Mouse (Mus musculus) large intestine, adult 2 months (tissue): ENCODE measurements around the gene Creb3. TPM values are rescaled to one million over a fixed set of nuclear protein-coding genes. Genes with fewer than 3 reads are reported as not detected.
A peak's percentile ranks its signal among the peaks of the same experiment; 100 is the strongest.

Source experiments
- DNase-seq: peaks from one replicate; pipeline ENCODE4 v3.0.0-alpha.2; 2012; ENCODE audit warnings: low read depth, low spot score
- WGBS: fragments of 180-500 bp; shearing (Covaris S2); methylation state at CpG from one replicate; pipeline ENCODE4 v1.1.7; 2018; 5-methylcytosine and 5-hydroxymethylcytosine counted together
- polyA plus RNA-seq: library from polyadenylated mRNA; depleted of rRNA; stranded (reverse); fragments of >200 nt; gene quantifications from 2 replicates; pipeline ENCODE4 v1.2.3, GENCODE M21; 2012

The Creb3 gene
- polyA plus RNA-seq, 1 experiment = 66.0 TPM

DNA sequence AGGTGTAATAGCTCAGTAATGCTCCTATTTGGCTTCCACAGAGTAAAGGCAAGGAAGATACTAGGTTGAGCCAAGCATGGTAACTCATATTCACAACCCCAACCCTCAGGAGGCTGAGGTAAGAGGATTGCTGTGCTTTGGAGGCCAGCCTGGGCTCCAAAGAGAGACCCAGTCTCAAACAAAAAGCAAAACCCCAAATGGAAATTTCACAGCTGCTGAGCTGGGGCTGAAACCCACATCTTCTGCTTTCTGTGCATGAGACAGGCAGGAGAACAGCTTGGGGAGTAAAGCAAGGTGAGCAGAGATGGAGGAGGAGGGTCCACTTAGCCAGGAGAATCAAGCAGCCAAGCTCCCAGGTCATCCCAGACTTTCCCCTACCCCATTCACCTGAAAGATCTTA lies 8.2 kb upstream of the Creb3 start:
- DNase-seq = no peak

DNA sequence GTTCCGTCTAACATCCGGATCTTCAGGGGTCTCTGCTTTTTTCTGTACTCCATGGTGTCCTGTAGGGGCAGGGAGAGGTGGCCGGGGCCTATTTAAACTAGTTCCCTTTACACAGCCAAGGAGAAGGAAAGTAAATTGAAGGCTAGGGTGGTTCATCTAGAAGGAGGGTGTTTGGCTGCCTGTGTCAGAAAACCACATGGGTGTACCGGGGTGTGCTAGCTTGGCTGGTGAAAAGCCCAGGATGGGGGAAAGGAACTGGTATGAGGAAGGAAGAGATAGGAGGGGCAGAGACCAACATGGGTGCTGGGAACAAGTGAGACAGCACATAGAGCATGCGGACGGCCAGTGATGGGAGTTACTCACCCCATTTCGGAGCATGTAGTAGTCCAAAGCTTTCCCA lies 6.2 kb upstream of the Creb3 start:
- whole genome bisulfite sequencing = 95% methylated on average over 7 of the region's 7 CpGs

DNA sequence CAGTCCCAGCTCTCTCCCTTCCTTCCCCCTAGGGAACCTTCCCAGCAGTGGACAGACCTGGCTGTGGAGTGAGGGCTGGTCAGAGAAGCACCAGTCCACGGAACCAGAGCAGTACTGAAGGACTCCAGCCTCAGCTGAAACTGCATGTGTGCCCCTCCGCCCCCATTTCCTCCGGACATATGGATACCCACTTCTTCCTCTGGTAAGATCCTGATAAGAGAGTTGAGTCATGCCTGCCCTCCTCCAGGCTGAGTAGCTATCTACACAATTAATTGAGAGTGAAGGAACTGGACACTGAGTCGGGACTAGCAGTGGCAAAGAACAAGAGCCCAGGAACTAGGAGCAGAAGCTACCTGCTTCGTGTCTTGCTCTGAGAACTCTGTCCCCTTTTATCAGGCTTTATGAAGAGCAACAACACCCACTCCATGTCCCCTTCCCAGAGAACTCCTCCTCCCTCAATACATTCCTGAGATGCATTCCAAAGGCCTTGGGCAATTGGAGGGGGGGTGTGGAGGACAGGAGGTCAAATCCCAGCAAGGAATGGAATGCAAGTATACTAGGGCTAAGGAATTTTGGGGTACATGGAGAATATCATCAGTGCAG lies 4.0 kb upstream of the Creb3 start:
- DNase-seq = no peak
- 54% methylated on average over 5 of the region's 5 CpGs for WGBS

More for the DNA sequence above, 6.2 kb upstream of the Creb3 start:
- DNase-seq = no peak

DNA sequence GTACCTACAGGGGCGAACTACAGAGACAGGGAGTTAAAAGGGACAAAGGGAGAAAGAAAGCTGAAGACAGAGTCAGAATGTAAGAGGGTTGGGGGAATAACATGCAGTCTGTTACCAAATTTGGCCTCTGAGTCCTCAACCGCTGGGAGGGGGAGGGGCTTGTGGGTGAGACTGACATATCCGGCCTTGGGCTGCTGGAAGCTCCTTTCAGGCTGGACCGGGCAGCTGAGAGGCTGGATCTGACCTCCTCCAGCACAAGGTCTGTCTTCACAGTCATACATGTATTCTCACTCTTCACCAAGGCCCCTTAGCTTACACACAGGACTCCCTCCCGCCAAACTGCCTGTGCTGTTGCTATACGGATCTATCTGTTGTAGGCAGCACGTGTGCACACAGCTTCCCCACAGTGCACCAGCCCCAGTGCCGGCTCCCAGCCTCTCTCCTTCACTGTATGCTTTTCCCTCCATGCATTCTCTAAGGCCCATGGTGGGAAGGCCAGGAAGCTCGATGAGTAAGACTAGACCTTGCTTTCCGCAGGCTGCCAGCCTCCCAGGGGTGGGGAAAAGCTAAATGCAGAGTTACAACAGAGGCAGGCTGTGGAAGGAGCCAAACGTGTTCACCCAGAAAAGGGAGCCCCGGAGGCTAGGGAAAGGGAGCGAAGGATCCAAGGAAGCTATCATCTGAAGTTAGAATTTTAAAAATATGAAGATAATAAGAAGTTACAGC lies 3.3 kb upstream of the Creb3 start:
- no peak for DNase-seq
- WGBS = 47% methylated on average over 13 of the region's 13 CpGs

DNA sequence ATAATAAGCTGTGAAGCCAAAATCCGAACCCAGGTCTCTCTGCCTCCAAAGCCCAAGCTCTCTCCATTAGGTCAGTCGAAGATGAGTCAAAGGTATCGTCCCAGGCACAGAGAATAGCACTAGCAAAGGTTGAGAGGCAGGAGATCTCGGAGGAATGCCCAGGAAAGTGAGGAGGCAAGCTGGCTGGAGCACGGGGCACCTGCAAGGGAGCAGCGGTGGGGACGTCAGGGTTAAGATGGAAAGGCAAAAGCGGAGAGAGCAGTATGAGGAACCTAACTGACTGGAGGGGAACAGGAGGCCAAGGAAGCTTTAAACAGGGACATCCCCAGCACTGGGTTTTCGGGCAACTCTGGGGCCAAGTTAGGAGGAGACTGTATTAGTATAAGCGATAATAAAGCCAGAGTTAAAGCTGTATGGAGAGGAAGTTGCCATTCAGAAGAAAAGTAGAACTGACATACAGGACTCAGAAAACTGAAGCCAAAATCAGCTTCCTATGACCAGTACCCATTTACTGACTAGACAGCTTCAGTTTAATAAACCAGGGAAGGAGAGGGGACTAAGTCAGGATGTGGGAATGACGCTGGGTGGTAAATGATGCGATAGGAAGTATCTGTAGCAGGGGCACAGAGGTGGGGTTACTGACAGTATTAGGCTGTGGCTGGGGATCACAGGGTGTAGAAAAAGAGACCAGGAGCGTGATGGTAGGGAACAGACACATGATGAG lies 2.5 kb upstream of the Creb3 start:
- DNase-seq = no peak
- WGBS = 61% methylated on average over 13 of the region's 13 CpGs

DNA sequence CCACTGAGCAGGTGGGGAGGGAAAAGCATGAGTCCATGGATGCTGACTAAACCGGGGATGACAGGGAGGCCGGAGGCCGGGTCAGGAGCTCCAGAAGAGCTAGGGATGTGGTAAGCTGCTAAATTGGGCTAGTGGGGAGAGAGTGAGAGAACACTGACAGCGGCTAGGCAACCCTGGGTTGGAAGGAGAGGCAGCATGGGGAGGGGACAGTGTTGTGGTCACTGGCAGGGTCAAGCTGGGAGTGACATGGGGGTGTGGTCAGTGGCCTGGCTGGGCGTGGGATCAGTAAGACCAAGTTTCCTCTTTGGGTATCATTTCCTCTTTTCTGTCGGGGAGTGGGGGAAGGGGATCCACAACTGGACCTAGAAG lies 1.9 kb upstream of the Creb3 start:
- 38% methylated on average over 6 of the region's 6 CpGs for WGBS
- DNase-seq = no peak

DNA sequence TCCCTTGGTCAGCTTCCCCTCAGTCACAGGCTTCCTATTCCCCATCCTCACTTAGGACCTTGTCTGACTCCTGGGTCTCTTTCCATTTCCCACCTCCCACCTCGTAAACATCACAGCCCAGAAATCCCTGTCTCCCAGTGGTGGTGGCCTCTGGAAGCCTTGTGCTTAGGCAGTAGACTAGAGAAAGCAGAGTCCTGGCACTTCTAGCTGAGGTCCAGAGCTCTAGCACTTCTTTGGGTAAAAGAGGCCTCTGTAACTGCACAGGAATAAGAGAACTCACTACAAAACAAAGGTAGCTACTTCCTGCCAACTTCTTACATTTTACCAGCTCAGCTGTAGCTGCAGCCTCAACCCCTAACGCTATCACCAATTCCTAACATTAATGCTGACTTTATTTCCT lies 1.2 kb upstream of the Creb3 start:
- 14% methylated on average over 2 of the region's 2 CpGs for WGBS
- no peak for DNase-seq

DNA sequence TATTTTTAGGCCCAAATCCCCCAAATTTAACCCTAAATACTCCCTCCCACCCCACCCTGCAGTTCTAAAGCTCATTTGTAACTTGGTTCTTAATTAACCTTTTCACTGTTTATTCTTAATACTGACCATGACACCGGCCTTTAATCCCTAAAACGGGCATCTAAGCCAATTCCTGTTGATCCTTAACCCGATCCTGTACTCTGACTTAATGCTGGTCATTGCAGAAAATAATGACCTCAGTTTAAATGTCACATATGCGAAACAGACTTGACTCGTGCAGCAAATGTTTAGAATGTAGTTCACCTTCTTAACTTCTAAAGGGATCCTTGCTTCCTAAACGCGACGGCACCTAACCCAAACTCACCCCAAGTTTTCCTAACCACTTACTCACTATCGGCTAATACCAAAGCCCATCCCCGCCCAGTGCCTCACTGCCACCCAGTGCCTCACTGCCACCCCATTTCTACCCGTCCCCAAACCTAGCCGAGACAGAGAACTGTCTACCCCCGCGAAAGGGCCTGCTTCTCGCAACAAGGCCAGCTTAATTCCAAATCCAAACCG lies 616 bp upstream of the Creb3 start:
- 1% methylated on average over 16 of the region's 16 CpGs for WGBS

DNA sequence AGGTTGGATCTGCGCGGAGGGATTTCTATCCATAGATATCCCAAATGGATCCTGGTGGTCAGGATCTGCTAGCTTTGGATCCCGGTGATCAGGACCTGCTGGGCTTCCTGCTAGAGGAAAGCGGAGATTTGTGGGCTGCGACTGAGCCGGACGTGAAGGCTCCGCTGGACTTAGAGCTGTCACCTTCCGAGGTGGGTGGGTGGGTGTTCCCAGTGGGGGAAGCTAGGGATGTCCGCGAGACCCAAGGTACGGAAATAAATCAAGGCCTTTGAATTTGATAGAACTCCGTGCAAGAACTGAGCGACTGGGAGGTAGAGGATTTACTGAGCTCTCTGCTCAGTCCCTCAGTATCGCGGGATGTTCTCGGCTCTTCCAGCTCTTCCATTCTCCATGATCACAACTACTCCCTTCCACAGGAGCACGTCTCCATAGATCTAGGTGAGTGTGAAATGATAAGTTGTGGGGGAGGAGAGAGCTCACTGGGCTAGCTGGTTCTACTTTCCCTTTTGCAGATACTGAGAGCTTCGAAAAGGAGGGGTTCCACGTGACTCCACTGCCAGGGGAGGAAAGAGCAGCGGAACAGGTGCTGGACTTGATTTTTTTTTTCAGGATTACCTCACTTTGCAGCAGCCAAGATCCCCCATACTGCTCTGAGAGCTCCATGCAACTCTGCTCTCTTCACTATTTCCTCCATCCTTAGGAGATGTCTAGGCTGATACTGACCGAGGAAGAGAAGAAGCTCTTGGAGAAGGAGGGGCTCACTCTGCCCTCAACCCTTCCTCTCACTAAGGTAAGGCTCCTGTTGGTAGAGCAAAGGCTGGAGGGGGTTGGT lies 853 bp downstream of the Creb3 start:
- no peak for DNase-seq
- under 1% methylated on average over 22 of the region's 22 CpGs for WGBS

More for the DNA sequence above, 616 bp upstream of the Creb3 start:
- no peak for DNase-seq

DNA sequence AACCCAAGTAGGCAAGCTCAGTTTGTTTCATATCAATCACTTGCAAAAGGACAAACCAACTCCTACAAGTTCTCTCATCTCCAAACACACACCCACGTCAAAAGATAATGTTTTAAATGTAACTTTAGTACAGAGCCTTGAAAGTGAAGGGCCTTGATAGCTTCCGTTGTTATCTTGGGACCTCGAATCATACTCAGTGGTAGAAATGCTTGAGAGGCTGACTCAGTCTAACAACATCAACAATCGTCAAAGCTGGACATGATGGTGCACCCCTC lies 1.4 kb downstream of the Creb3 start:
- DNase-seq = no peak
- 60% methylated on average over 4 of the region's 4 CpGs for WGBS

DNA sequence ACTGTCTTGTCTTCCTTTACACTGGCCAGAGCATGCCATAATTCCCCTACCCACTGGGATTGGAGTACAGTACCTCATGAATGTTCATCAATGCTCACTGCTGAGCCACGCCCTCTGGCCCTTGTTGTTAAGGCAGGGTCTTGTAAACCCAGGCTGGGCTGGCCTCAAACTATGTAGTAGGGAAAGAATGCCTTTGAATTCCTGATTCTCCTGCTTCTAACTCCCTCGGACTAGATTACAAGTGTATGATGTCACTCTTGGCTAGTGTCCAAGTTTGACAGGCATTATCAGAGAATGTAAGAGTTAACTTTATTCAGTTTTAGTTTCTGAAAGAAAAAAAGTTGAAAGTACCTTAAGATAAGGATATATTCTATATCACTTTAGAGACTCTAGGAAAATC lies 2.1 kb downstream of the Creb3 start:
- DNase-seq = no peak

DNA sequence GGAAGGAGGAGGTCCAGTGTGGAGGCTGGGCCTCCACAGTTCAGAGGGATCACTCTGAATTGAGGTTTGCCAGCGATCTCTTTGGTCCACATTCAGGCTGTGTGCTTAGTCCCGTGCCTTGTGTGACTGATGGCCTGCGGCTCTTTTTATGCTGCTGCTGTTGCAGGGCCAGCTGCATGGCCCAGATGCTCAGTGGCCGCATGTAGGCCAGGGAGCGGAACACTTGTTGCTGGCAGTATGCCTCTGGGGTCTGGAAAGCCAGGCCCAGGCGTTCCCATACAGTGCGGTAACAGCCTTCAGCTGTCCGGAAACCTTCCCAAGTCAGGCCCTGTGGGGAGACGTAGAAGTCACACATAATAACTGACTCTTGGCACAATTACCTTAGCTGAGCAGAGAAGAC lies 5.0 kb downstream of the Creb3 start:
- WGBS = 92% methylated on average over 9 of the region's 9 CpGs
- no peak for DNase-seq

More for the DNA sequence above, 2.1 kb downstream of the Creb3 start:
- 33% methylated on average over 2 of the region's 2 CpGs for WGBS

DNA sequence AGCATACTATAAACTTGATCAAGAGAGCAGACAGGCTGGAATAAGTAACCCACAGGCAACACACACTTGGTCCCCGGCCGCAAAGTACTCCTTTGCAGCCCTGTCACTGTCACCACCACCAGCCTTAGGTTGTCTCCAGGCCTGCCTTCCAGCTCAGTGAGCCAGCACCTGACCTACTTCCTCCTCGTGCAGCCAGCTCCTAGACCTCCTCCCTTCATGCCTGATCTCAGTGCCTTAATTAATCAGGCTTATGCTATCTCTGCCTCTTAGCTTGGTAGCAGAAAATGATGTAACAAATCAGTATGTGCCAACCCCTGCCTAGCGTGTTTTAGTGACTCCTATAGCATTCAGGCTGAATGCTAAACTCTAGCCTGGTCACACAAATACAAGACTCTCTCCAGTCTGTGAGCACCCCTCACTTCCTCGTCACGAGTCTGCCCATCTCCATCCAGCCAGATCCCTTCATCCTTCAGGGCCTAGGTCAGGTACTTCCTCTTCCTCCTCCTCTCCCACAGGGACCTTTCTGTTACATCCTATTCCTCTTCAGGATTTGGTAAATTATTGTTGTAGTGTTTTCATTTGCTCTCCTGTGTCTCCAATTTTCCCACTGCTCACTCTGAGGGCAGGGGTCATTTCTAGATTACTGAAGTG lies 9.4 kb downstream of the Creb3 start:
- DNase-seq = no peak
- 71% methylated on average over 6 of the region's 6 CpGs for WGBS

DNA sequence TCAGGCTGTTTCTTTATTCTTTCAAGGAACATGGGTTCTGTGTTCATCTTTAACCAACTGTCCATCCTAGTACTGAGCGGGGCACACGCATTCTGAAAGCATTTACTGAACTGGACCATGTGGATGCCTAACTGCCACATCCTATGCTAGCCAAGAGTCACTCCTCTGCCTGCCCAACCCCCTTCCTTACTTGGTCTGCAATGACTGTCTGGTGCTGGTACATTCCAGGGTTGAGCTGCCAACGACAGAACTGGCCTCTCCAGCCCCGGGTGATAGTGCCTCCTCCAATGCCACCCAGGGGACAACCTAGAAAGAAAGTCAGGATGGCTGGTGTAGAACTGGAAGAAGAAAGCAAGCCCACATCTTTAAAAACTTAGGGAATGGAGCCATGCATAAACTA lies 11.4 kb downstream of the Creb3 start:
- WGBS = 82% methylated on average over 4 of the region's 4 CpGs
- DNase-seq = no peak

DNA sequence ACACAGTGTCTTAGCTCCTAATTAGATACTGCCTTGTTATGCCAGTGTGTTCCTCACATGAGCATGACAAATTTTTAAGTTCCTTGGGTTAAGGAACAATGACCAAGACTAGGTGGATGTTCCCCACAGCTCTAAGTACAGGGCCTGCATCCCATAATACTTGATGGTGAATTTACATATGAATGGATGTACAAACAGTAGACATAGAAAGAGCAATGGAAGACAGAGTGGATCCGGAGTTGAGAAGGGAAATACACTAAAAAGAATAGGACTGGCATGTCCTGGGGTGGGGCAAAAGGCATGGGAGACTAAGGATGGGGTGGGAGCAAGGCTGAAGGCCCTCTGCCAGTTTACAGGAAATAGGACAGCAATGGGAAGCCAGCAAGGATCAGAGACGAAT lies 13.2 kb downstream of the Creb3 start:
- DNase-seq = no peak
- 20% methylated on average over 2 of the region's 2 CpGs for WGBS

DNA sequence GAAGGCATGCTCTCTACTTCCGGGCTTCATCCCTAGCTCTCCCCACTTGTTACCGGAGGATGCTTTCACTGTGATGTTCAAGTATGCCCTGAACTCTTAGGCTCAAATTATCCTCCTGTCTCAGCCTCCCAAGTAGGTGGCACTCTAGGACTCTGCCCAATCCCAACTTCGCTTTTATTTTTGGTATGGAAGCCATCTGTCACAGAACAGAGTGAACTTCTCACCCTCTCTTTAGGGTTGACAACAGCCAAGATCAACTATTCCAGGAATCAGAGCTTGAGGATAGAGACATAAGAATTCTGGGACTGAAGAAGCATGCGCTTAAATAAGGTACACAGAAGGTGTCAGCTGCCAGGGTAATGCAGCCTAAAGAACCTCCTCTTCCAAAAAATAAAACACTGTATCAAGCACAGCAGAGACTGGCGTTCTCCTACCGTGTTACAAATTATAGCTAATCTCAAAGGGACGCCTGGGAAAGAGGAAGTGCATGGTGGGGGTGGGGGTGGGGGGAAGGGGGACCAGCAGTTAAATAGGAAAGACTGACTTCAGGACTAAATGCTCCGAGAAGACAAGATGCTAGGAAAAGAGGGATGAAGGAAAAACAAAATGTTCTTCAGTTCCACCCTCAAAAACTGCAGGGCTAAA lies 15.2 kb downstream of the Creb3 start:
- DNase-seq = no peak
- 40% methylated on average over 8 of the region's 8 CpGs for WGBS

DNA sequence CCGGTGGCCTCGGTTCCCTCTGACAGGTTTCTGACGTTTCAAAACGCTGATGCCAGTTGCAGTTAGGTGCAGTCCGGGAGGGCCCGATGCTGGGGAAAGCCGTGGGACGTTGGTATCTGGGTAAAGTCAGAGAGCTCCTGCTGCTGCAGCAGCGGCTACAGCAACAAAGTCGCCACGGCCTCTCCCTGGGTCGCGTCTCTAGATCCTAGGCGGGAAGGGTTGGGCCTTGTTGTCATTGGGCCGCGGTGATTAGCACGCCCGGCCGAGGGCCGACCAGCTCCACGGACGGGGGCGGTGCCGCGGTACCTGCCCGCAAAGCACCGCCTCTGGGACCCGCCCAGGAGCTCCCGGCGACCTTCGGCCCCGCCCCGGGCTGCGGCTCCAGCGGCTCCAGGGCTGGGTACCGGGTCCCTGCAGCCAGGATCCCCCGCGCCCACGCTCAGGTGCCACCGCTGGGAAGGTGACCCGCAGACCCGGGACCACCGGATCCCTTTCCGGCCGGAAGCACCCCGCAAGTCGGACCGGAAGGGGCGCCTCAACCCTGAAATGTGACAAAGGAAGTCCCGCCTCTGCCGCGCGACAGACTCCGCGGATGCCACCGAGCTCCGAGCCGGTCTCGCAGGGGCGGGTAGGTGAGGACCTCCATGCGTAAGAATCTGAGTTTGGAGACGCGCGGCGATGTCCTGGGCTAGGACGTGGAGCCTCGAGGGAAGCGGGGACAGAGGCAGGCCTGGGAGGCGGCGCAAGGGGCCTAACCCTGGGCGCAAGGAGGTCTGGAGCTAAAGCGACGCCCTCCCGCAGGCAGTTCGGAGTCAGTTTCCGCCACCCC lies 16.5 kb downstream of the Creb3 start, which contains the start of the genes Rgp1 and Gba2:
Gene Rgp1, plus strand, starts transcription at position 340 of the 829 bp plus-strand sequence.
Gene Gba2, minus strand, starts transcription at position 498 of the 829 bp plus-strand sequence.
- WGBS = under 1% methylated on average over 76 of the region's 76 CpGs
- peak; percentile 68 for DNase-seq

DNA sequence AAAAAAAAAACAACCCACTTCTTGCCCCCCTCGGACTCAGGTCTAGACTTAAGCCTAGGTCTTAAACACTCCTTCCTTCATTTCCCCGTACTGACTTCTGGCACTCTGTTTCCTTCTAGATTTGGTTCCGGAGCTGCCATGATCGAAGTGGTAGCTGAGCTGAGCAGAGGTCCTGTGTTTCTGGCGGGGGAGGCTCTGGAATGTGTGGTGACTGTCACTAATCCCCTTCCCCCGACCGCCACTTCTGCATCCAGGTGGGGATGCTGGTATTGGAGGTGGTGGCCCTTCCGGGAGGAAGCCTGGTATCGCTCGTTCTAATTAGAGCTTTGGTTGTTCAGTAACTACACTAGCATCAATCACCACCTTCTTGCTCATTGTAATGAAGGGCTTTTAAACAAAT lies 17.1 kb downstream of the Creb3 start:
- DNase-seq = no peak
- WGBS = 4% methylated on average over 10 of the region's 10 CpGs
